Mouse (Mus musculus) embryo, embryonic 10 days (tissue): ENCODE measurements around the gene Sema7a.

Experiments
- DNase-seq: peaks from one replicate; pipeline ENCODE4 v3.0.0-alpha.2; 2015; ENCODE audit warnings: low spot score

The Sema7a gene

GRCm38 (mm10) chr9:58011027-58011426 is 71.1 kb downstream of the Sema7a start:
- DNase-seq = peak; percentile 69

GRCm38 (mm10) chr9:58011552-58011951 is 71.6 kb downstream of the Sema7a start:
- no peak for DNase-seq
